30 mouse cellular contexts compared by ENCODE assay signal in the genomic region with DNA sequence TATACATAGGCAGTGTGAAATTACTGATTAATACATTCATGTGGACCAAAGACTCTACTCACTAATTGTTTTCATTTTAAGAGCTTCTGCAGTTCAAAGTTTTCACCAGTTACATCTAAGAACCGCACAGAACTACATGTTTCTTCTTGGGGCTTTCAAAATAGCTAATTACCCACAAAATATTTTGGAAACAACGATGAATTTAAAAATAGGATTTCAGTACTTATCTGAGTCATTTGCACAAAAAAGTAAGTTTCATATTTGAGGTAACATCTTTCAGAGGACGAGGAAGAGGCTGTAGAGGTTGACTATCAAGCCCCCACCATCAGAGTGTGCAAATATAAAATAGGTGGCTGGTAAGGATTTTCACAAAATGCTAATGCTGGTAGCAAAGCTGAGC.
"Had no signal": no experiment of that assay in that cellular context is flagged by ENCODE, and none has a peak within 500 bp of the region (broad histone marks: within the 10 kb centered on the region; RNA-seq: fewer than 3 reads in every experiment).

No protein-coding gene starts in this region.

- H3K4me1 ChIP-seq: limb, embryonic 10.5 days; limb, embryonic 15.5 days; liver, embryonic 12.5 days; liver, embryonic 13.5 days; liver, embryonic 15.5 days; lung, embryonic 15.5 days; megakaryocyte, embryonic 14.5 days; midbrain, embryonic 10.5 days; midbrain, embryonic 12.5 days; midbrain, embryonic 13.5 days; midbrain, embryonic 15.5 days; neural tube, embryonic 12.5 days had no signal

- H3K9ac ChIP-seq: limb, embryonic 12.5 days; limb, embryonic 13.5 days; limb, embryonic 15.5 days; liver, embryonic 12.5 days; liver, embryonic 13.5 days; liver, embryonic 14.5 days; liver, embryonic 15.5 days; liver, postnatal 0 days; lung, embryonic 14.5 days; lung, embryonic 15.5 days; midbrain, embryonic 12.5 days; midbrain, embryonic 13.5 days; midbrain, embryonic 15.5 days; neural tube, embryonic 12.5 days had no signal

- H3K4me2 ChIP-seq: limb, embryonic 12.5 days; limb, embryonic 13.5 days; limb, embryonic 15.5 days; liver, embryonic 11.5 days; liver, embryonic 12.5 days; liver, embryonic 13.5 days; liver, embryonic 15.5 days; lung, embryonic 14.5 days; lung, embryonic 15.5 days; midbrain, embryonic 11.5 days; midbrain, embryonic 12.5 days; midbrain, embryonic 13.5 days; midbrain, embryonic 15.5 days; neural tube, embryonic 12.5 days had no signal

- H3K9me3 ChIP-seq: limb, embryonic 10.5 days; limb, embryonic 12.5 days; limb, embryonic 13.5 days; limb, embryonic 15.5 days; liver, embryonic 12.5 days; liver, embryonic 13.5 days; liver, embryonic 15.5 days; lung, embryonic 15.5 days; midbrain, embryonic 10.5 days; midbrain, embryonic 12.5 days; midbrain, embryonic 13.5 days; midbrain, embryonic 15.5 days; neural tube, embryonic 12.5 days had no signal

- H3K36me3 ChIP-seq: liver, embryonic 12.5 days; liver, embryonic 13.5 days; liver, embryonic 15.5 days; lung, embryonic 15.5 days; midbrain, embryonic 10.5 days; midbrain, embryonic 12.5 days; midbrain, embryonic 13.5 days; midbrain, embryonic 15.5 days; neural tube, embryonic 12.5 days had no signal

- H3K27me3 ChIP-seq: limb, embryonic 12.5 days; limb, embryonic 13.5 days; limb, embryonic 15.5 days; liver, embryonic 12.5 days; liver, embryonic 13.5 days; liver, embryonic 15.5 days; lung, embryonic 15.5 days; megakaryocyte, embryonic 14.5 days; midbrain, embryonic 12.5 days; midbrain, embryonic 13.5 days; midbrain, embryonic 15.5 days; neural tube, embryonic 12.5 days had no signal

- DNase-seq: left cerebral cortex, postnatal 4 days; liver; liver, embryonic 13.5 days; liver, postnatal 0 days; lung, adult 18-20 months; lung, adult 2 months; lung, embryonic 14.5 days; lung, postnatal 10 days; lung, postnatal 14 days; lung, postnatal 36 days; lung, postnatal 4 days; midbrain, embryonic 14.5 days had no signal

- H3K4me3 ChIP-seq: limb, embryonic 10.5 days; limb, embryonic 12.5 days; limb, embryonic 13.5 days; limb, embryonic 15.5 days; liver, embryonic 12.5 days; liver, embryonic 13.5 days; liver, embryonic 15.5 days; lung, embryonic 15.5 days; megakaryocyte, embryonic 14.5 days; midbrain, embryonic 10.5 days; midbrain, embryonic 12.5 days; midbrain, embryonic 13.5 days; midbrain, embryonic 15.5 days; myocyte; neural tube, embryonic 12.5 days had no signal

- H3K27ac ChIP-seq: limb, embryonic 10.5 days; limb, embryonic 12.5 days; limb, embryonic 13.5 days; limb, embryonic 15.5 days; liver, embryonic 12.5 days; liver, embryonic 13.5 days; liver, embryonic 14.5 days; liver, embryonic 15.5 days; lung, embryonic 15.5 days; macrophage; midbrain, embryonic 10.5 days; midbrain, embryonic 12.5 days; midbrain, embryonic 13.5 days; midbrain, embryonic 15.5 days; neural tube, embryonic 12.5 days had no signal
